Mouse (Mus musculus) heart, postnatal 0 days (tissue): ENCODE results near the gene Mycn.

Source experiments
- CTCF ChIP-seq: IDR thresholded peaks from 2 replicates; pipeline ENCODE4 v1.5.1; 2016; ENCODE audit warnings: antibody characterized with exemption, control low read depth, low read depth
- EP300 ChIP-seq: IDR thresholded peaks from 2 replicates; pipeline ENCODE4 v1.6.1; 2016; ENCODE audit warnings: antibody characterized with exemption, low read depth

GRCm38 (mm10) chr12:12986612-12987206, 45.0 kb upstream of the Mycn start:
- TF ChIP-seq CTCF (no peak), EP300 (no peak)
